Mouse (Mus musculus): ENCODE measurements at regions not wholly inside any gene's neighbourhood (a gene's known extent, or its start where the extent isn't known, plus 50 kb on each side); places are given as distances from the start of the nearest gene placed in this dataset.
"Not testable (repeated sequence)": the region's sequence is repeated elsewhere in the genome, so short reads cannot be mapped to it uniquely, and the experiment has no call there.

GRCm38 (mm10) chr16:8914183-8914582, 84.3 kb downstream of the 1810013L24Rik start:
- H3K27me3 ChIP-seq (ENCODE audit: control insufficient read depth, insufficient read depth, insufficient read length); H3K4me2 ChIP-seq (ENCODE audit: low read depth); H3K4me3 ChIP-seq; H3K36me3 ChIP-seq (ENCODE audit: control insufficient read depth, insufficient read depth); H3K79me2 ChIP-seq (ENCODE audit: control insufficient read depth, insufficient read depth); H3ac ChIP-seq (ENCODE audit: control insufficient read depth, insufficient read length): not testable (repeated sequence)
- TF ChIP-seq REST (IDR thresholded peaks at IDR 0.05; ENCODE audit: insufficient read depth, insufficient read length): peak; percentile 54

- Histone ChIP-seq H3ac (ENCODE audit: control insufficient read depth, insufficient read length) (no peak overlapping the region), H3K36me3 (ENCODE audit: control insufficient read depth, insufficient read depth) (no peaks in the 10 kb centered on the region), H3K4me3 (no peak overlapping the region), H3K27me3 (ENCODE audit: control insufficient read depth, insufficient read depth, insufficient read length) (no peaks in the 10 kb centered on the region), H3K4me2 (ENCODE audit: low read depth) (no peak overlapping the region), H3K79me2 (ENCODE audit: control insufficient read depth, insufficient read depth) (no peaks in the 10 kb centered on the region)
- TF ChIP-seq POLR2AphosphoS2 (IDR thresholded peaks at IDR 0.05; ENCODE audit: insufficient read length, low read depth) (no peak), TCF3 (IDR thresholded peaks at IDR 0.05; ENCODE audit: insufficient read length, low read depth) (no peak), TCF12 (IDR thresholded peaks at IDR 0.05; ENCODE audit: insufficient read depth, poor library complexity, severe bottlenecking) (no peak), SRF (IDR thresholded peaks at IDR 0.05; ENCODE audit: control insufficient read depth, insufficient read length, low read depth) (no peak), E2F4 (IDR thresholded peaks at IDR 0.05; ENCODE audit: insufficient read depth) (no peak)
These were observed 86.2 kb downstream of the 1810013L24Rik start for GRCm38 (mm10) chr16:8916091-8916490.

GRCm38 (mm10) chr16:8918741-8919535, 89.0 kb downstream of the 1810013L24Rik start:
- TF ChIP-seq USF1 (IDR thresholded peaks at IDR 0.05; ENCODE audit: low read depth) (no peak), TCF12 (IDR thresholded peaks at IDR 0.05; ENCODE audit: insufficient read depth, poor library complexity, severe bottlenecking) (no peak), MYOG (IDR thresholded peaks at IDR 0.05; ENCODE audit: control insufficient read depth in 1 of 3, insufficient read depth in 1 of 3, insufficient read length in 2 of 3, low read depth in 2 of 3) (no peak), MAX (IDR thresholded peaks at IDR 0.05; ENCODE audit: low read depth) (no peak)
- Histone ChIP-seq H3K36me3 (ENCODE audit: control insufficient read depth, insufficient read depth) (no peaks in the 10 kb centered on the region), H3K27me3 (ENCODE audit: control insufficient read depth, insufficient read depth, insufficient read length) (no peaks in the 10 kb centered on the region), H3K4me2 (ENCODE audit: low read depth) (no peak overlapping the region), H3ac (ENCODE audit: control insufficient read depth, insufficient read length) (no peak overlapping the region), H3K79me2 (ENCODE audit: control insufficient read depth, insufficient read depth) (no peaks in the 10 kb centered on the region), H3K4me3 (no peak overlapping the region)

GRCm38 (mm10) chr16:8924732-8925131, 94.8 kb downstream of the 1810013L24Rik start:
- no peaks in the 10 kb centered on the region for H3K36me3 ChIP-seq (ENCODE audit: control insufficient read depth, insufficient read depth)
- no peaks in the 10 kb centered on the region for H3K79me2 ChIP-seq (ENCODE audit: control insufficient read depth, insufficient read depth)
- TF ChIP-seq REST (IDR thresholded peaks at IDR 0.05; ENCODE audit: insufficient read depth, insufficient read length): no peak
- no peak for TF ChIP-seq MAX (IDR thresholded peaks at IDR 0.05; ENCODE audit: low read depth)
- no peak for TF ChIP-seq TCF12 (IDR thresholded peaks at IDR 0.05; ENCODE audit: insufficient read depth, poor library complexity, severe bottlenecking)
- no peak for TF ChIP-seq E2F4 (IDR thresholded peaks at IDR 0.05; ENCODE audit: insufficient read depth)
- no peak for TF ChIP-seq POLR2AphosphoS2 (IDR thresholded peaks at IDR 0.05; ENCODE audit: insufficient read length, low read depth)
- no peak for TF ChIP-seq CEBPB (IDR thresholded peaks at IDR 0.05; ENCODE audit: insufficient read depth, poor library complexity, severe bottlenecking)
- TF ChIP-seq SRF (IDR thresholded peaks at IDR 0.05; ENCODE audit: control insufficient read depth, insufficient read length, low read depth): no peak
- TF ChIP-seq MYOD1 (IDR thresholded peaks at IDR 0.05; ENCODE audit: control insufficient read depth in 1 of 3, insufficient read length in 2 of 3, low read depth in 2 of 3): no peak
- H3K4me2 ChIP-seq (ENCODE audit: low read depth): no peak overlapping the region
- H3K4me3 ChIP-seq: no peak overlapping the region
- no peaks in the 10 kb centered on the region for H3K27me3 ChIP-seq (ENCODE audit: control insufficient read depth, insufficient read depth, insufficient read length)
- H3ac ChIP-seq (ENCODE audit: control insufficient read depth, insufficient read length): no peak overlapping the region

- no peak for TF ChIP-seq USF1 (IDR thresholded peaks at IDR 0.05; ENCODE audit: low read depth)
- no peak for TF ChIP-seq TCF3 (IDR thresholded peaks at IDR 0.05; ENCODE audit: insufficient read length, low read depth)
- no peak for TF ChIP-seq REST (IDR thresholded peaks at IDR 0.05; ENCODE audit: insufficient read depth, insufficient read length)
- no peak for TF ChIP-seq POLR2AphosphoS2 (IDR thresholded peaks at IDR 0.05; ENCODE audit: insufficient read length, low read depth)
- no peak for TF ChIP-seq TCF12 (IDR thresholded peaks at IDR 0.05; ENCODE audit: insufficient read depth, poor library complexity, severe bottlenecking)
- no peak for TF ChIP-seq SRF (IDR thresholded peaks at IDR 0.05; ENCODE audit: control insufficient read depth, insufficient read length, low read depth)
- TF ChIP-seq POLR2A (IDR thresholded peaks at IDR 0.05; ENCODE audit: insufficient read length, low read depth): no peak
- TF ChIP-seq MAX (IDR thresholded peaks at IDR 0.05; ENCODE audit: low read depth): no peak
- TF ChIP-seq MYOD1 (IDR thresholded peaks at IDR 0.05; ENCODE audit: control insufficient read depth in 1 of 3, insufficient read length in 2 of 3, low read depth in 2 of 3): no peak
- no peak for TF ChIP-seq E2F4 (IDR thresholded peaks at IDR 0.05; ENCODE audit: insufficient read depth)
- no peak for TF ChIP-seq CEBPB (IDR thresholded peaks at IDR 0.05; ENCODE audit: insufficient read depth, poor library complexity, severe bottlenecking)
- no peaks in the 10 kb centered on the region for H3K27me3 ChIP-seq (ENCODE audit: control insufficient read depth, insufficient read depth, insufficient read length)
- H3K36me3 ChIP-seq (ENCODE audit: control insufficient read depth, insufficient read depth): no peaks in the 10 kb centered on the region
- H3K4me3 ChIP-seq: no peak overlapping the region
- no peak overlapping the region for H3K4me2 ChIP-seq (ENCODE audit: low read depth)
- H3K79me2 ChIP-seq (ENCODE audit: control insufficient read depth, insufficient read depth): no peaks in the 10 kb centered on the region
- no peak overlapping the region for H3ac ChIP-seq (ENCODE audit: control insufficient read depth, insufficient read length)
These were observed 102.1 kb downstream of the 1810013L24Rik start for GRCm38 (mm10) chr16:8931961-8932360.

Measured in myocyte (in vitro differentiated cells).